Mouse (Mus musculus) frontal cortex, postnatal 14 days (tissue): ENCODE measurements around the gene Stpg2.
"Not testable (repeated sequence)": the region's sequence is repeated elsewhere in the genome, so short reads cannot be mapped to it uniquely, and the experiment has no call there.

Experiments used
- DNase-seq, 2 experiments: peaks; one replicate each; pipeline ENCODE4 v3.0.0; 2022; ENCODE audit warnings: low spot score in 2 of 2

Stpg2 gene

GRCm38 (mm10) chr3:139419142-139419541 lies 213.6 kb downstream of the Stpg2 start:
- DNase-seq: no peak

- DNase-seq: no peak
These were observed 236.7 kb downstream of the Stpg2 start for GRCm38 (mm10) chr3:139442170-139442569.

- no peak for DNase-seq
These were observed 290.4 kb downstream of the Stpg2 start for GRCm38 (mm10) chr3:139495939-139496338.

GRCm38 (mm10) chr3:139502216-139502615 lies 296.7 kb downstream of the Stpg2 start:
- DNase-seq: no peak

GRCm38 (mm10) chr3:139509275-139509985 lies 303.9 kb downstream of the Stpg2 start:
- DNase-seq: peak in 1 of 2 experiments; percentile 4

GRCm38 (mm10) chr3:139578496-139578895 lies 373.0 kb downstream of the Stpg2 start:
- no peak for DNase-seq

GRCm38 (mm10) chr3:139581298-139581697 lies 375.8 kb downstream of the Stpg2 start:
- no peak for DNase-seq

GRCm38 (mm10) chr3:139599508-139599907 lies 394.0 kb downstream of the Stpg2 start:
- no peak for DNase-seq

- DNase-seq: not testable (repeated sequence)
These were observed 402.8 kb downstream of the Stpg2 start for GRCm38 (mm10) chr3:139608267-139608666.

GRCm38 (mm10) chr3:139614641-139615040 lies 409.1 kb downstream of the Stpg2 start:
- DNase-seq: no peak

GRCm38 (mm10) chr3:139615791-139616190 lies 410.3 kb downstream of the Stpg2 start:
- DNase-seq: no peak

- no peak for DNase-seq
These were observed 432.4 kb downstream of the Stpg2 start for GRCm38 (mm10) chr3:139637887-139638286.

GRCm38 (mm10) chr3:139651505-139651904 lies 446.0 kb downstream of the Stpg2 start:
- no peak for DNase-seq

- no peak for DNase-seq
These were observed 453.9 kb downstream of the Stpg2 start for GRCm38 (mm10) chr3:139659416-139659815.

GRCm38 (mm10) chr3:139662241-139662640 lies 456.7 kb downstream of the Stpg2 start:
- no peak for DNase-seq

- DNase-seq: no peak
These were observed 458.3 kb downstream of the Stpg2 start for GRCm38 (mm10) chr3:139663712-139664245.

GRCm38 (mm10) chr3:139665047-139665446 lies 459.6 kb downstream of the Stpg2 start:
- no peak for DNase-seq

- no peak for DNase-seq
These were observed 470.7 kb downstream of the Stpg2 start for GRCm38 (mm10) chr3:139676192-139676591.

- DNase-seq: no peak
These were observed 471.2 kb downstream of the Stpg2 start for GRCm38 (mm10) chr3:139676723-139677122.

GRCm38 (mm10) chr3:139704238-139704637 lies 498.7 kb downstream of the Stpg2 start:
- not testable (repeated sequence) for DNase-seq

GRCm38 (mm10) chr3:139707396-139707795 lies 501.9 kb downstream of the Stpg2 start:
- not testable (repeated sequence) for DNase-seq

GRCm38 (mm10) chr3:139709794-139710193 lies 504.3 kb downstream of the Stpg2 start:
- no peak for DNase-seq

- no peak for DNase-seq
These were observed 523.3 kb downstream of the Stpg2 start for GRCm38 (mm10) chr3:139728751-139729150.

- DNase-seq: no peak
These were observed 523.8 kb downstream of the Stpg2 start for GRCm38 (mm10) chr3:139729248-139729647.
